Mouse (Mus musculus): ENCODE data around the gene Mcpt4. TPM values are rescaled to one million over a fixed set of nuclear protein-coding genes. Genes with fewer than 3 reads are reported as not detected.

Gene Mcpt4
- total and polyA plus RNA-seq, 3 experiments: 1.2 to 2.4 (median 1.3) TPM

DNA sequence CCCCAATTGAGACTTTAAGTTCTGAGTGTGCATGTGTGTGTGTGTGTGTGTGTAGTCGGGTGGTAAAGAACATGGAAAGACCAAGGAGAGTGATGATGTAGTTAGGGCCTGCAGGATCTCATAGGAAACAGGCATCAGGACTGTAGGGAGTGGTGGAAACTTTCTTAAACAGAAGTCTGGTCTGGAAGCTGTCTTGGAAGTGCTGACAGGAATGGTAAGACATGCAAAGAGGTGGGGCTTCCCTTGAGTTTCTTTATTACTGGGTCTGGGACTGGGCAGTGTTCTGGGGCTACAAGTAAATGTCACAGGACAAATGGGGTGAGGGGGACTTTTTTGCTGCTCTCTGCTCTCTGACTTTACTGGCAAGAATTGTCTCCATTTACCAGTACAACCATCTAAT, 35.5 kb upstream of the Mcpt4 start:
- Histone ChIP-seq H3K79me2 (replicated peaks; ENCODE audit: control insufficient read depth, insufficient read depth, low read length) (no peaks in the 10 kb centered on the region), H3K4me1 (ENCODE audit: control insufficient read depth, insufficient read depth, low read length) (no peaks in the 10 kb centered on the region), H3K36me3 (ENCODE audit: control insufficient read depth, insufficient read depth, low read length) (no peaks in the 10 kb centered on the region), H3K27me3 (ENCODE audit: control insufficient read depth, insufficient read depth, low read length) (no peaks in the 10 kb centered on the region), H3K9ac (ENCODE audit: low read depth, low read length) (no peak overlapping the region), H3K27ac (no peak overlapping the region), H3K4me3 (no peak overlapping the region)
- 17% methylated on average over 1 of the region's 1 CpGs for WGBS
- TF ChIP-seq POLR2A (IDR thresholded peaks at IDR 0.05; ENCODE audit: insufficient read depth, low read depth, low read length) (no peak), CTCF (IDR thresholded peaks at IDR 0.05) (no peak), EP300 (IDR thresholded peaks at IDR 0.05; ENCODE audit: insufficient read depth, low read depth, low read length) (no peak)
- intact Hi-C loops (cut with DNase I): no loop called here
- DNase-seq: no peak

DNA sequence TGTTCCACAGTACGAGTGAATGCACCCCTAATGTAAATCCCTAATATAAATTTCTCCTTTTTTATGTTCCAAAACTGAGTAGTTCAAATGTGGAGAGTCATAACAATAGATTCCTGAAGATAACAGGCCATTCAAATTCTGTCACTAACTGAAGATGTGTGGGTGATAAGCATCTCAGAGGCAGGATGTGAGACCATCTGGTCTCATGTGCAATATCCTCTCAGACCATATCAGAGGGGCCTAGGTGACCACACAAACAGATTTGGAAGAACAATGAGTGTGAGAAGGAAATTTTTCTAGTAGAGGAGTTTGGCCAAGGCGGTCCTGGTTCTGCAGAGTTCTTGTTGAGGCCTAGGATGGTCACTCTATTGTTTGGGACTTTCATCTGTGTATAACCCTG, 31.2 kb upstream of the Mcpt4 start:
- H3K9ac ChIP-seq (ENCODE audit: low read depth, low read length): no peak overlapping the region
- 44% methylated on average over 2 of the region's 2 CpGs for WGBS
- DNase-seq: no peak
- no peak overlapping the region for H3K4me3 ChIP-seq
- no peaks in the 10 kb centered on the region for H3K79me2 ChIP-seq (replicated peaks; ENCODE audit: control insufficient read depth, insufficient read depth, low read length)
- H3K27ac ChIP-seq: no peak overlapping the region
- intact Hi-C loops (cut with DNase I): no loop called here
- no peaks in the 10 kb centered on the region for H3K4me1 ChIP-seq (ENCODE audit: control insufficient read depth, insufficient read depth, low read length)
- no peaks in the 10 kb centered on the region for H3K36me3 ChIP-seq (ENCODE audit: control insufficient read depth, insufficient read depth, low read length)
- H3K27me3 ChIP-seq (ENCODE audit: control insufficient read depth, insufficient read depth, low read length): no peaks in the 10 kb centered on the region
- TF ChIP-seq EP300 (IDR thresholded peaks at IDR 0.05; ENCODE audit: insufficient read depth, low read depth, low read length) (no peak), POLR2A (IDR thresholded peaks at IDR 0.05; ENCODE audit: insufficient read depth, low read depth, low read length) (no peak), CTCF (IDR thresholded peaks at IDR 0.05) (no peak)

GRCm38 (mm10) chr14:56086711-56087110, 24.6 kb upstream of the Mcpt4 start:
- Histone ChIP-seq H3K4me1 (ENCODE audit: control insufficient read depth, insufficient read depth, low read length) (no peaks in the 10 kb centered on the region), H3K79me2 (replicated peaks; ENCODE audit: control insufficient read depth, insufficient read depth, low read length) (no peaks in the 10 kb centered on the region), H3K4me3 (no peak overlapping the region), H3K36me3 (ENCODE audit: control insufficient read depth, insufficient read depth, low read length) (no peaks in the 10 kb centered on the region), H3K9ac (ENCODE audit: low read depth, low read length) (no peak overlapping the region), H3K27ac (no peak overlapping the region), H3K27me3 (ENCODE audit: control insufficient read depth, insufficient read depth, low read length) (no peaks in the 10 kb centered on the region)
- no peak for DNase-seq
- intact Hi-C loops (cut with DNase I): no loop called here
- WGBS: 50% methylated on average over 3 of the region's 3 CpGs
- TF ChIP-seq EP300 (IDR thresholded peaks at IDR 0.05; ENCODE audit: insufficient read depth, low read depth, low read length) (no peak), POLR2A (IDR thresholded peaks at IDR 0.05; ENCODE audit: insufficient read depth, low read depth, low read length) (no peak), CTCF (IDR thresholded peaks at IDR 0.05) (no peak)

DNA sequence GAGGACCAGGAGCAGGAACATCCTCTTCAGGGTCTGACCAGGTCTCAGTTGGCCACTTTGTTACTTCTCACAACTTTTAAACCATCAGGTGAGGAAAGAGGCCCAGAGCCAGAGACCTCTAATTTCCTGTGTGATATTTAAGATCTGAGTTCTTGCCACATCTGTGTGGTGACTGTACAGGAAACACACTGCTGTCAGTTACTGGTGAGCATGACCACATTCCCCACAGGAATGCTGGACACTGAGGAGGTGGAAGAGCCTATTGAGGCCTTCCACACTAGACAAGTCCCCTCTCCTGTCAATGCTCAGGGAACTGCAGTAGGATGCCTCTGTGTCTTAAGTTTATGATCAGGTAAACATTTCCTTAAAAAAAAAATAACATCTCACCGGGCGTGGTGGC, 23.1 kb upstream of the Mcpt4 start, which contains the start of gene Mcpt8:
Gene Mcpt8, minus strand, starts transcription at position 107 of the 400 bp plus-strand sequence.
- TF ChIP-seq EP300 (IDR thresholded peaks at IDR 0.05; ENCODE audit: insufficient read depth, low read depth, low read length): no peak
- no peak for TF ChIP-seq CTCF (IDR thresholded peaks at IDR 0.05)
- TF ChIP-seq POLR2A (IDR thresholded peaks at IDR 0.05; ENCODE audit: insufficient read depth, low read depth, low read length): no peak
- no peaks in the 10 kb centered on the region for H3K27me3 ChIP-seq (ENCODE audit: control insufficient read depth, insufficient read depth, low read length)
- DNase-seq: no peak
- no peaks in the 10 kb centered on the region for H3K36me3 ChIP-seq (ENCODE audit: control insufficient read depth, insufficient read depth, low read length)
- no peak within 1 kb of the TSS for H3K27ac ChIP-seq
- 92% methylated on average over 2 of the region's 2 CpGs for WGBS
- no peak within 1 kb of the TSS for H3K9ac ChIP-seq (ENCODE audit: low read depth, low read length)
- no peaks in the 10 kb centered on the region for H3K79me2 ChIP-seq (replicated peaks; ENCODE audit: control insufficient read depth, insufficient read depth, low read length)
- no peak within 1 kb of the TSS for H3K4me3 ChIP-seq
- no peaks in the 10 kb centered on the region for H3K4me1 ChIP-seq (ENCODE audit: control insufficient read depth, insufficient read depth, low read length)
- intact Hi-C loops (cut with DNase I): no loop called here

- Histone ChIP-seq H3K9ac (ENCODE audit: low read depth, low read length) (no peak overlapping the region), H3K27me3 (ENCODE audit: control insufficient read depth, insufficient read depth, low read length) (no peaks in the 10 kb centered on the region), H3K27ac (no peak overlapping the region), H3K79me2 (replicated peaks; ENCODE audit: control insufficient read depth, insufficient read depth, low read length) (no peaks in the 10 kb centered on the region), H3K4me3 (no peak overlapping the region), H3K4me1 (ENCODE audit: control insufficient read depth, insufficient read depth, low read length) (no peaks in the 10 kb centered on the region), H3K36me3 (ENCODE audit: control insufficient read depth, insufficient read depth, low read length) (no peaks in the 10 kb centered on the region)
- TF ChIP-seq EP300 (IDR thresholded peaks at IDR 0.05; ENCODE audit: insufficient read depth, low read depth, low read length) (no peak), CTCF (IDR thresholded peaks at IDR 0.05) (no peak)
- intact Hi-C loops (cut with DNase I): no loop called here
- 60% methylated on average over 4 of the region's 4 CpGs for WGBS
- DNase-seq: no peak
Measured at GRCm38 (mm10) chr14:56082016-56082415, 19.9 kb upstream of the Mcpt4 start.

GRCm38 (mm10) chr14:56057722-56058121, 4.4 kb downstream of the Mcpt4 start:
- intact Hi-C loops (cut with DNase I): no loop called here

More at GRCm38 (mm10) chr14:56057722-56058121, 4.4 kb downstream of the Mcpt4 start:
- H3K4me3 ChIP-seq: no peak overlapping the region
- H3K79me2 ChIP-seq (replicated peaks; ENCODE audit: control insufficient read depth, insufficient read depth, low read length): no peaks in the 10 kb centered on the region
- 34% methylated on average over 4 of the region's 4 CpGs for WGBS
- H3K9ac ChIP-seq (ENCODE audit: low read depth, low read length): no peak overlapping the region
- TF ChIP-seq EP300 (IDR thresholded peaks at IDR 0.05; ENCODE audit: insufficient read depth, low read depth, low read length) (no peak), POLR2A (IDR thresholded peaks at IDR 0.05; ENCODE audit: insufficient read depth, low read depth, low read length) (no peak), CTCF (IDR thresholded peaks at IDR 0.05) (no peak)
- no peaks in the 10 kb centered on the region for H3K27me3 ChIP-seq (ENCODE audit: control insufficient read depth, insufficient read depth, low read length)
- no peak overlapping the region for H3K27ac ChIP-seq
- DNase-seq: no peak
- H3K4me1 ChIP-seq (ENCODE audit: control insufficient read depth, insufficient read depth, low read length): no peaks in the 10 kb centered on the region
- no peaks in the 10 kb centered on the region for H3K36me3 ChIP-seq (ENCODE audit: control insufficient read depth, insufficient read depth, low read length)
